Mouse (Mus musculus) brain, embryonic 14.5 days (tissue): ENCODE results near the gene Nt5c3b.

Source experiments
- CTCF ChIP-seq: fragments of 200-500 bp; IDR thresholded peaks from 2 replicates; pipeline ENCODE4 v1.5.1; 2012; ENCODE audit warnings: inconsistent platforms, mild to moderate bottlenecking, moderate library complexity, borderline replicate concordance; ENCODE audit not compliant: insufficient read depth, insufficient read length; ENCODE audit errors: extremely low read depth
- POLR2A ChIP-seq: fragments of 200-500 bp; IDR thresholded peaks from 2 replicates; pipeline ENCODE4 v1.6.1; 2012; ENCODE audit warnings: mild to moderate bottlenecking, inconsistent platforms, borderline replicate concordance; ENCODE audit not compliant: poor library complexity, insufficient read depth, insufficient read length, severe bottlenecking; ENCODE audit errors: extremely low read depth

DNA sequence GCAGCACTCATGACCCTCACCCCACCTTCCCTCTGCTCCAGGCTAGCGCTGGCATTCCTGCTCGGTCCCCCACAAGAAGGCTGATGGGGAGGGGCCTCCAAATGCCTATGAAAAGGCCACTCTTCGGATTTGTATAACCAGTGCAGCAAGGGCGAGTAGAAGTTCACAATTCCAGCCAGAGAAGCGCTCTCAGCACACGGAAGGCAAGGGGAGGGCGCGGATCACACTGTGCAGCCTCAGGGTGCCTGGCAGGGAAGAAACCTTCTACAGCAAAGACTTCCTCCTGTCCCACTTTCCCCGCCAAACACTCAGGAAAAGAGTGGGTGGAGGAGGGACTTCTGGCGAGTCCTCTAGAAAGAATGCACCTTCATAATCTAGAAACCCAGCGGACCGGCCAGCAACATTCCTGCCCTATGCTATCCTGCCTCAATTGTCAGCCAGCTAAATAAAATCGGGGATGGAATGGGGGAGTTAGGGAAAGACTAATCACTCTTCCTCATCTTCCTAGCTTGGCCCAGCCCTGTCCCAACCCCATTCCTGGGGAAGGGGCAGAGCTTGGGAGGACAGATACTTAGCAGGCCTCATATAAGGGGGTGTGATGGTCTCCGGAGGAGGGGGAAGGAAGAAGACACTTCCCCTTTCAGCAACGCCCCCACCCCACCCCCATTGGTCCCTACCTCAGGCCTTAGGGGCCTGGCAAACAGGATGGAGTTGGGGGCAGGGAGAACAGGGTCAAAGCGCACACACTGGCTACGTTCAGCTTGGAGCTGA lies 45.6 kb downstream of the Nt5c3b start:
- TF ChIP-seq POLR2A (no peak), CTCF (no peak)
